Mouse (Mus musculus) ES-CJ7 (cell line): ENCODE results near the gene Rasd2.

Experiments used
- DNase-seq: peaks from one replicate; pipeline ENCODE4 v3.0.0; 2011; ENCODE audit warnings: low read depth, low spot score

Rasd2 gene

GRCm38 (mm10) chr8:75213686-75214085 lies at the start of gene Rasd2:
Gene Rasd2, plus strand, starts transcription at chr8:75213944.
- DNase-seq = no peak

GRCm38 (mm10) chr8:75169363-75169762 lies 44.4 kb upstream of the Rasd2 start:
- no peak for DNase-seq

GRCm38 (mm10) chr8:75172009-75172685 lies 41.6 kb upstream of the Rasd2 start:
- DNase-seq = no peak

GRCm38 (mm10) chr8:75193022-75193421 lies 20.7 kb upstream of the Rasd2 start:
- no peak for DNase-seq

GRCm38 (mm10) chr8:75194473-75195071 lies 19.2 kb upstream of the Rasd2 start:
- DNase-seq = peak; percentile 61

- no peak for DNase-seq
These were observed 16.6 kb upstream of the Rasd2 start for GRCm38 (mm10) chr8:75197170-75197569.

GRCm38 (mm10) chr8:75197862-75198261 lies 15.9 kb upstream of the Rasd2 start:
- no peak for DNase-seq

GRCm38 (mm10) chr8:75198300-75198699 lies 15.4 kb upstream of the Rasd2 start:
- no peak for DNase-seq

- DNase-seq = peak; percentile 30
These were observed 14.6 kb upstream of the Rasd2 start for GRCm38 (mm10) chr8:75198988-75199765.

- no peak for DNase-seq
These were observed 13.8 kb upstream of the Rasd2 start for GRCm38 (mm10) chr8:75199914-75200313.

- DNase-seq = no peak
These were observed 11.6 kb upstream of the Rasd2 start for GRCm38 (mm10) chr8:75202041-75202656.

- DNase-seq = no peak
These were observed 10.8 kb upstream of the Rasd2 start for GRCm38 (mm10) chr8:75202913-75203312.

- DNase-seq = no peak
These were observed 10.3 kb upstream of the Rasd2 start for GRCm38 (mm10) chr8:75203420-75203819.

GRCm38 (mm10) chr8:75204190-75204868 lies 9.4 kb upstream of the Rasd2 start:
- DNase-seq = no peak

GRCm38 (mm10) chr8:75211461-75211860 lies 2.3 kb upstream of the Rasd2 start:
- no peak for DNase-seq

GRCm38 (mm10) chr8:75212631-75213306 lies 975 bp upstream of the Rasd2 start:
- DNase-seq = peak; percentile 80

GRCm38 (mm10) chr8:75213307-75213651 lies 465 bp upstream of the Rasd2 start:
- no peak for DNase-seq

- DNase-seq = no peak
These were observed 1.3 kb downstream of the Rasd2 start for GRCm38 (mm10) chr8:75215046-75215445.

- peak; percentile 26 for DNase-seq
These were observed 2.2 kb downstream of the Rasd2 start for GRCm38 (mm10) chr8:75215931-75216330.

- DNase-seq = no peak
These were observed 3.1 kb downstream of the Rasd2 start for GRCm38 (mm10) chr8:75216886-75217285.

GRCm38 (mm10) chr8:75217969-75218368 lies 4.2 kb downstream of the Rasd2 start:
- DNase-seq = peak; percentile 91
